Mouse (Mus musculus) E14TG2a.4 (cell line): ENCODE data around the gene 1700012B07Rik.

Source experiments
- CTCF ChIP-seq: conservative IDR thresholded peaks from 2 replicates; pipeline ENCODE4 v1.5.1; 2014; ENCODE audit warnings: low read length
- NANOG ChIP-seq: IDR thresholded peaks from 2 replicates; pipeline ENCODE4 v1.6.1; 2014; ENCODE audit warnings: borderline replicate concordance, low read length, mixed read lengths
- POU5F1 ChIP-seq: IDR thresholded peaks from 2 replicates; pipeline ENCODE4 v1.6.1; 2014; ENCODE audit warnings: low read length, borderline replicate concordance

DNA sequence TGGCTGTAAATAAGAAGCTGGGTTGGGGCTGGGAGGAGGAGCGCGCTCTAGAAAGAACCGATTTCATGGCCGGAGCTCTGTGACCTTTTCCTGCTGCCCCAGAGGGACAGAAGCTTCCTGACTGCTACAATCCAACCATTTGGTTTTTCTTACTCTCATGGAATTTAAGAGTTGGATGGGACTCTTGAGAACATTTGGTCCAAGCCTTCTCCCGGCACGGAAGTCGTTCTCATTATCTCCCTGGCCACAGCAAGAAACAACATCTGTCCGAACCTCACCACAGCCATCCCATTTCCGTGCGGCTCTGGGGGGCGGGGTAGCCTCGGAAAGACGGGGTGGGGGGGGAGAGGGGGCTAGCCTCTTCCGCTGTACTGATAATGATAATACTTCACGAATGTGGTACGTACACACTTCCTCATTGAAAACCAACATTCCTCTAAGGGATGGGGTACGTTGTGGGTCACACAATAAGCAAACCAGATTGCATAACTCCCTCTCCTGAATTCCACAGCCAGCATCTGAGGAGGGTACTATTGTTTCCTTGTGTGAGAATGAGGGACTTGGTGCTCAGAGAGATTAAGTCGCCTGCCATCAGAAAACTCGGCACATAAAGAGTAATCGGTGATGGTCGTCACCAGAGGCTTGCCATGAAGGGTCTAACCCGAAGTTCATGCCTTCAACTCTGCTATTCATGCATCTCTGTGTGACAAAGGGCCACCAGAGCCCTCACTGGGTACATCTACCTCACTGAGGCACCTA, 46.2 kb upstream of the 1700012B07Rik start:
- TF ChIP-seq CTCF (no peak), NANOG (no peak), POU5F1 (no peak)
